Mouse (Mus musculus): Measurements from ENCODE around the gene Evpl. TPM values are rescaled to one million over a fixed set of nuclear protein-coding genes. Genes with fewer than 3 reads are reported as not detected.

The Evpl gene
- 0.09 TPM for polyA plus RNA-seq (2017; shearing (Covaris generic))

GRCm38 (mm10) chr11:116237742-116238395 lies at the start of gene Evpl:
TSS of gene Evpl (minus strand) at chr11:116238077.

DNA sequence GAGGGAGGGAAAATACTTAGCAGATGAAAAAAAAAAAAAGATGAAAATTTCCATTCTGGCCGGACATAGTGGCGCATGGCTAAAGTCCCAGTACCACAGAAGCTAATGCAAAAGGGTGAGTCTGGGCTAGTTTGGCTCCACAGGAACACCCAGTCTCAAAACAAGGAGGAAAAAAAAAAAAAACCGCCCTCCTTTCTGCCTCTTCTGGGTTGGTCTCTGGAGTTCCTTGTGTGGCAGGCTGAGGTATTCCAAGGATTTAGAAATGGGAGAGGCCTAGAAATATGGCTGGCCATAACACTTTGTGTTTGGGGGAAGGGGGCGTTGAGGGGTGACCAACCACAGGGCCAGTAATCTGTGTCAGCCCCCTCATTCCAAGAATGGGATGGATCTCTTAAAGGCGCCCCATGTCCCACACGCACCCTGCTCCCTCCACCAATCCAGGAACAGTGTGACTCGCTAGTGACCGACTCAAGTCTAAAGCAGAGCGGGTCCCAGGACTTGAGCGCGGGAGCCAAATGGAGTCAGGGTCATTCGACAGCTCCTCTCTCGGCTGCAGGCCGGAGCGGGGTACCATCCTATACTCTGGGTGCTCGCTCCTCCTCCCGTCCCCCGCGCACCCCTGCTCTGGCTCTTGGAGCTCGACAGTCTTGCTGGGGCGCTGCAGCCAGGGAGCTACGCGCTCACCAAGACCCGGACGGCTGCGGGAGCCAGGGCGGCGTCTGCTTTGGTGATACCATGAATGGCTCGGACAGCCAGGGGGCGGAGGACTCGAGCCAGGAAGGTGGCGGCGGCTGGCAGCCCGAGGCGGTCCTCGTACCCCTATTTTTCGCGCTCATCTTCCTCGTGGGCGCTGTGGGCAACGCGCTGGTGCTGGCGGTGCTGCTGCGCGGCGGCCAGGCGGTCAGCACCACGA lies 43.1 kb upstream of the Evpl start, which contains the start of gene Galr2:
Gene Galr2, plus strand, starts transcription at position 189 of the 913 bp plus-strand sequence.

DNA sequence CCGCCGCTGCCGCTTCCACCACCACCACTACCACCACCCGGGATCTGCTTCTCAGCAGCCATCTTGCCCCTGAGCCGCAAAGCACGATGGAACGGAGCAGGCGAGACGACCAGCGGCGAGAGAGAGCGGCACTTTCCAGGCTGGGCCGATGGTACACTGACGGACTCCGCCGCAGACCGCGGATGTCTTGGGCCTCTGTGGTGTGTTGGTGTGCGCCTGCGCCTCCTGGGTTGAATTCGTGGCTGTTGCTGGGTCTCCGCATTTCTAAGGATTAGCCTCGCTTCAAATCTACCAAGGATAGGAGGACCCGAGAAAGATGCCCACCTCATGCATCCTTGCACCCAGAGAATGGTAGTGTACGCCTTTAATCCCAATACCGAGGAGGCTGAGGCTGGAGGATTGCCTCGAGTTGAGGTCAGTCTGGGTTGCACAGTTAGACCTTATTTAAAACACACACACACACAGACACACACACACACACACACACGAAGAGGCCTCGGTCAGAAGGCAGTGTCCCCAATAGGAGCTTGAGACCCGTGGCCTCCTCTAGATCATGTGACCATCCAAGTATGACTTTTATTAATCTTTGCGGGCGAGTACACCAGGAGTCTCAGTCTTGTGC lies 36.3 kb upstream of the Evpl start, which contains the start of gene Srp68:
Gene Srp68, minus strand, starts transcription at position 173 of the 622 bp plus-strand sequence.

DNA sequence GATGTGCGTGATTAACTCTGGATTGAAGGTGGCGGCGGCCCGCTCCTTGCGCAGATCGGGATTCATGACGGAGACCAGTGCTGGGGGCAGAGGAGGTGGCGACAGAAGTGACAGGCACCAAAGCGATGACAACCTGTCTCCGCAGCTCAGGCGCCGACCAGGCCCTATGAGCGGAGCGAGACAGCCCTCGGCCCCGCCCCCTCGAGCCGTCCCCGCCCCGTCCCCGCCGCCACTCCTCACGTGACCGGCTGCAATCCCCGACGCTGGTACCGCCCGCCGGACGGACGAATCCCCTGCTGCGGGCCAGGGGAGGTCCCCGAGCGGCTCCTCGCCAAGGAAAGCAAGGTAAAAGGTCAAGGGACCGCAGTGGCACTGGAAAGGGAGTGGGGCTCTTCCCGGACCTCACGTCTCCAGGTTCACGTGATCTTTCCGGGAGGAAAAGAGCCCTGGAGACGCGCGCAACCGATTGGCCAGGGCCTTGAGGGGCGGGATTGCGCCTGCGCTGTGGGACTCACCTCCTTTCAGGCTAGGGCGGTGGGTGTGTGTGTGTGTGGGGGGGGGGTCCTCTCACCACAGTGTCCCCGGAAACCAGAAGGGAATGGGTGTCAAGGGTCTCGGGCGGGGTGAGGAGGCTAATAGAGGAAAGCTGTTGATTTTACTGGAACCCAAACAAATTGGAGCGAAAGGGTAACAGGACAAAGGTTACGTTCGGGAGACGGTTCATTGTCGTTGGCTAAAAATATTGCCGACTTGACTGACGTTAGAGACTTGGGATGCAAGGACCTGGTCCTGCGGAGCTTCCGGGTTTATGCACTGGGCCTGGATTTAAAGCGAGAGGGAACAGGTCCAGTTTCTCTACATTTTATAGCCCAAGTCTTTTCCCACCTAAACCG lies 39.0 kb downstream of the Evpl start, which contains the start of the genes Ten1 and Acox1:
Gene Ten1, plus strand, starts transcription at position 217 of the 893 bp plus-strand sequence.
Gene Acox1, minus strand, starts transcription at position 407 of the 893 bp plus-strand sequence.

Other genes starting within 250 kb of the Evpl start
- 40.7 TPM for gene Galk1, start 225.4 kb downstream of the Evpl start, polyA plus RNA-seq (2017; shearing (Covaris generic))
- gene H3f3b, start 210.1 kb downstream of the Evpl start, polyA plus RNA-seq (2017; shearing (Covaris generic)), result 1,313 TPM
- 41.0 TPM for gene Unk, start 207.8 kb downstream of the Evpl start, polyA plus RNA-seq (2017; shearing (Covaris generic))
- gene Unc13d, start 160.1 kb downstream of the Evpl start, polyA plus RNA-seq (2017; shearing (Covaris generic)), result 186 TPM
- 227 TPM for gene Wbp2, start 151.1 kb downstream of the Evpl start, polyA plus RNA-seq (2017; shearing (Covaris generic))
- gene Trim47, start 110.9 kb downstream of the Evpl start, polyA plus RNA-seq (2017; shearing (Covaris generic)), result not detected
- 7.7 TPM for gene Trim65, start 106.9 kb downstream of the Evpl start, polyA plus RNA-seq (2017; shearing (Covaris generic))
- gene Mrpl38, start 99.2 kb downstream of the Evpl start, polyA plus RNA-seq (2017; shearing (Covaris generic)), result 54.6 TPM
- gene Fbf1, start 69.9 kb downstream of the Evpl start, polyA plus RNA-seq (2017; shearing (Covaris generic)), result 5.6 TPM
- 93.2 TPM for gene Ten1, start 39.2 kb downstream of the Evpl start, polyA plus RNA-seq (2017; shearing (Covaris generic))
- 24.5 TPM for gene Acox1, start 39.0 kb downstream of the Evpl start, polyA plus RNA-seq (2017; shearing (Covaris generic))
- gene Srp68, start 36.1 kb upstream of the Evpl start, polyA plus RNA-seq (2017; shearing (Covaris generic)), result 88.0 TPM
- not detected for gene Galr2, start 42.9 kb upstream of the Evpl start, polyA plus RNA-seq (2017; shearing (Covaris generic))
- gene Exoc7, start 69.2 kb upstream of the Evpl start, polyA plus RNA-seq (2017; shearing (Covaris generic)), result 113 TPM
- not detected for gene Foxj1, start 97.3 kb upstream of the Evpl start, polyA plus RNA-seq (2017; shearing (Covaris generic))
- 2.4 TPM for gene Rnf157, start 175.0 kb upstream of the Evpl start, polyA plus RNA-seq (2017; shearing (Covaris generic))
- gene Ubald2, start 196.0 kb upstream of the Evpl start, polyA plus RNA-seq (2017; shearing (Covaris generic)), result 25.0 TPM
- gene Qrich2, start 228.2 kb upstream of the Evpl start, polyA plus RNA-seq (2017; shearing (Covaris generic)), result not detected